Mouse (Mus musculus) MEL (cell line): ENCODE measurements around the gene Sqor. TPM values are rescaled to one million over a fixed set of nuclear protein-coding genes. Genes with fewer than 3 reads are reported as not detected.

Experiments used
- DNase-seq: peaks from one replicate; pipeline ENCODE4 v3.0.0; 2011; ENCODE audit warnings: low read depth, low spot score
- H3K27ac ChIP-seq: 2 replicates; pipeline ENCODE4 v1.5.1; 2012; ENCODE audit warnings: low read depth, mild to moderate bottlenecking, control low read depth, low read length, moderate library complexity; ENCODE audit not compliant: control insufficient read depth
- H3K27me3 ChIP-seq, 2 experiments: fragments of 150-350 bp in 1 of 2; sonication (generic) in 1 of 2; 2 replicates each; pipeline ENCODE4 v1.6.1; 2012; ENCODE audit warnings: low read length in 2 of 2, mild to moderate bottlenecking in 2 of 2, improper control_type of control experiment in 1 of 2, moderate library complexity in 1 of 2; ENCODE audit not compliant: insufficient read depth in 2 of 2, control insufficient read depth in 1 of 2
- H3K36me3 ChIP-seq, 2 experiments: 2 replicates each; pipeline ENCODE4 v1.6.1; 2012 to 2014; ENCODE audit warnings: low read length in 2 of 2, improper control_type of control experiment in 1 of 2, inconsistent platforms in 1 of 2, mild to moderate bottlenecking in 1 of 2; ENCODE audit not compliant: insufficient read depth in 2 of 2, control insufficient read depth in 1 of 2
- H3K4me1 ChIP-seq, 2 experiments: fragments of 150-350 bp in 1 of 2; sonication (generic) in 1 of 2; 2 replicates each; pipeline ENCODE4 v1.6.1; 2012; ENCODE audit warnings: low read length in 2 of 2, improper control_type of control experiment in 1 of 2, mild to moderate bottlenecking in 1 of 2; ENCODE audit not compliant: insufficient read depth in 2 of 2, control insufficient read depth in 1 of 2
- H3K4me3 ChIP-seq, 2 experiments: fragments of 150-350 bp in 1 of 2; sonication (generic) in 1 of 2; 2 replicates each; pipeline ENCODE4 v1.5.1; 2012; ENCODE audit warnings: low read depth in 2 of 2, low read length in 2 of 2, mild to moderate bottlenecking in 2 of 2, moderate library complexity in 2 of 2, control low read depth in 1 of 2, improper control_type of control experiment in 1 of 2; ENCODE audit not compliant: control insufficient read depth in 1 of 2, insufficient read depth in 1 of 2
- H3K79me2 ChIP-seq: 2 replicates; pipeline ENCODE4 v1.6.1; 2012; ENCODE audit warnings: mild to moderate bottlenecking, low read length, moderate library complexity; ENCODE audit not compliant: control insufficient read depth, poor library complexity, insufficient read depth
- H3K9ac ChIP-seq: 2 replicates; pipeline ENCODE4 v1.6.1; 2012; ENCODE audit warnings: low read depth, mild to moderate bottlenecking, control low read depth, low read length, moderate library complexity; ENCODE audit not compliant: control insufficient read depth, poor library complexity, severe bottlenecking
- H3K9me3 ChIP-seq: fragments of 150-350 bp; sonication (generic); replicated peaks from 2 replicates; pipeline ENCODE4 v1.6.1; 2012; ENCODE audit warnings: mild to moderate bottlenecking, low read length, improper control_type of control experiment, moderate library complexity; ENCODE audit not compliant: insufficient read depth
- CHD2 ChIP-seq: IDR thresholded peaks from 2 replicates; pipeline ENCODE4 v1.6.1; 2011; ENCODE audit warnings: low read length, improper control_type of control experiment
- KAT2A ChIP-seq: conservative IDR thresholded peaks from 2 replicates; pipeline ENCODE4 v1.6.1; 2012; ENCODE audit warnings: low read depth, low read length, improper control_type of control experiment, inconsistent platforms
- MAFK ChIP-seq: IDR thresholded peaks from 2 replicates; pipeline ENCODE4 v1.6.1; 2011; ENCODE audit warnings: low read depth, mild to moderate bottlenecking, low read length, improper control_type of control experiment, borderline replicate concordance
- MAX ChIP-seq: IDR thresholded peaks from 2 replicates; pipeline ENCODE4 v1.6.1; 2011; ENCODE audit warnings: low read length, improper control_type of control experiment
- MEF2A ChIP-seq: IDR thresholded peaks from 2 replicates; pipeline ENCODE4 v1.6.1; 2014; ENCODE audit warnings: low read depth, mild to moderate bottlenecking, inconsistent platforms, low read length, improper control_type of control experiment; ENCODE audit not compliant: poor library complexity, insufficient replicate concordance, severe bottlenecking; ENCODE audit errors: extremely low read depth
- MYB ChIP-seq: IDR thresholded peaks from 2 replicates; pipeline ENCODE4 v1.6.1; 2011; ENCODE audit warnings: mild to moderate bottlenecking, low read depth, low read length, improper control_type of control experiment
- NRF1 ChIP-seq: IDR thresholded peaks from 2 replicates; pipeline ENCODE4 v1.6.1; 2014; ENCODE audit warnings: low read depth, mild to moderate bottlenecking, inconsistent platforms, low read length, improper control_type of control experiment, moderate library complexity; ENCODE audit not compliant: poor library complexity, insufficient read depth, severe bottlenecking
- POLR2A ChIP-seq, 2 experiments: IDR thresholded peaks; 2 replicates each; pipeline ENCODE4 v1.6.1; 2011 to 2012; ENCODE audit warnings: low read length in 2 of 2, mild to moderate bottlenecking in 2 of 2, control low read depth in 1 of 2, improper control_type of control experiment in 1 of 2, low read depth in 1 of 2, moderate library complexity in 1 of 2; ENCODE audit not compliant: control insufficient read depth in 1 of 2, insufficient read depth in 1 of 2, poor library complexity in 1 of 2
- POLR2AphosphoS5 ChIP-seq: IDR thresholded peaks from 2 replicates; pipeline ENCODE4 v1.6.1; 2012; ENCODE audit warnings: low read depth, borderline replicate concordance, mild to moderate bottlenecking, inconsistent platforms, low read length, moderate library complexity, mixed read lengths
- TAL1 ChIP-seq: IDR thresholded peaks from 2 replicates; pipeline ENCODE4 v1.6.1; 2012; ENCODE audit warnings: mild to moderate bottlenecking, inconsistent platforms, low read length, moderate library complexity, mixed read lengths
- TCF12 ChIP-seq: IDR thresholded peaks from 2 replicates; pipeline ENCODE4 v1.6.1; 2014; ENCODE audit warnings: low read depth, mild to moderate bottlenecking, inconsistent platforms, low read length, improper control_type of control experiment, moderate library complexity
- UBTF ChIP-seq: IDR thresholded peaks from 2 replicates; pipeline ENCODE4 v1.6.1; 2012; ENCODE audit warnings: low read depth, mild to moderate bottlenecking, inconsistent platforms, low read length, improper control_type of control experiment, moderate library complexity, borderline replicate concordance; ENCODE audit not compliant: insufficient read depth
- USF1 ChIP-seq: IDR thresholded peaks from 2 replicates; pipeline ENCODE4 v1.6.1; 2014; ENCODE audit warnings: low read depth, mild to moderate bottlenecking, inconsistent platforms, low read length, improper control_type of control experiment, moderate library complexity
- USF2 ChIP-seq, 2 experiments: IDR thresholded peaks; 2 replicates each; pipeline ENCODE4 v1.6.1; 2011 to 2012; ENCODE audit warnings: improper control_type of control experiment in 2 of 2, low read length in 2 of 2, borderline replicate concordance in 1 of 2, inconsistent platforms in 1 of 2, low read depth in 1 of 2, mild to moderate bottlenecking in 1 of 2; ENCODE audit not compliant: insufficient read depth in 1 of 2
- ZC3H11A ChIP-seq: IDR thresholded peaks from 2 replicates; pipeline ENCODE4 v1.6.1; 2012; ENCODE audit warnings: low read depth, mild to moderate bottlenecking, inconsistent platforms, low read length, improper control_type of control experiment
- ZMIZ1 ChIP-seq: IDR thresholded peaks from 2 replicates; pipeline ENCODE4 v1.6.1; 2012; ENCODE audit warnings: low read depth, mild to moderate bottlenecking, inconsistent platforms, low read length, improper control_type of control experiment, moderate library complexity
- polyA plus RNA-seq, 2 experiments: library from polyadenylated mRNA; stranded (reverse) in 1 of 2; unstranded in 1 of 2; fragments of >175 nt in 1 of 2; fragments of >200 nt in 1 of 2; gene quantifications; 2 replicates each; pipeline versions ENCODE4 v1.2.1 to v1.2.4; 2012; ENCODE audit warnings: low replicate concordance in 2 of 2, low read depth in 1 of 2; ENCODE audit not compliant: insufficient read length in 2 of 2, insufficient read depth in 1 of 2, missing spikeins in 1 of 2
- total RNA-seq: library from RNA; depleted of rRNA; stranded (reverse); fragments of 300-350 nt; gene quantifications from 2 replicates; pipeline ENCODE4 v1.2.3, GENCODE M21; 2012

The Sqor gene
- total and polyA plus RNA-seq, 3 experiments = 2.2 to 3.3 TPM; not detected in 1

DNA sequence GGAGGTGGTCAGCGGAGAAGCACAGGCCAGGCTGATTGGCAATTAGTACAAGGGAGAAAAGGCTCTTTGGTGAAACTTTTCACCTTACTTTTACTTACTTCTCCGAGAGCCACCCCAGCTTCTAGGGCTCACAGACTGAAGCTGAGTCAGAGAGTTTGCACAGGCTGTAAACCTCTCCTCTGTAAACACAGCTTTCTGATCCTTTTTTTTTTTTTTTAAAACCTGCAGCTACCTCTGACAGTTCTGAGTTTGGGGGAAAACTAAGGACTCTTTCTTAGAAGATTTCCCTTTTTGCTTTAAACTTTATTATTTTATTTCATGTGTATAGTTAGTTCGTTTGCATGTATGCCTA is 733 bp downstream of the Sqor start:
- H3K4me1 ChIP-seq = 0 out of 4 replicates have a peak, but pooled peaks cover 0 to 3% of the 10 kb centered on the region in 2 experiments
- H3K27ac ChIP-seq = no peak overlapping the region
- no peaks in the 10 kb centered on the region for H3K36me3 ChIP-seq
- no peak for TF ChIP-seq POLR2AphosphoS5
- TF ChIP-seq POLR2A (IDR thresholded peaks at IDR 0.05; ENCODE audit: control insufficient read depth in 1 of 2, insufficient read depth in 1 of 2, low read depth in 1 of 2, low read length in 2 of 2, poor library complexity in 1 of 2) = no peak
- TF ChIP-seq UBTF = no peak
- no peak for TF ChIP-seq TAL1
- no peak for TF ChIP-seq ZMIZ1
- TF ChIP-seq USF1 = no peak
- TF ChIP-seq ZC3H11A = no peak
- TF ChIP-seq USF2 (IDR thresholded peaks at IDR 0.05; ENCODE audit: borderline replicate concordance in 1 of 2, insufficient read depth in 1 of 2, low read depth in 1 of 2, low read length in 2 of 2) = no peak
- no peak for TF ChIP-seq MAX
- TF ChIP-seq MYB = no peak
- no peaks in the 10 kb centered on the region; a peak in 1 of 4 replicates for H3K27me3 ChIP-seq
- peak overlapping the region; percentile 80 to 96; a peak in 3 of 4 replicates for H3K4me3 ChIP-seq
- no peak for DNase-seq
- H3K79me2 ChIP-seq = no peaks in the 10 kb centered on the region
- H3K9me3 ChIP-seq = no peaks in the 10 kb centered on the region
- peak overlapping the region; percentile 60; the same call in 1 of the 2 replicates for H3K9ac ChIP-seq

DNA sequence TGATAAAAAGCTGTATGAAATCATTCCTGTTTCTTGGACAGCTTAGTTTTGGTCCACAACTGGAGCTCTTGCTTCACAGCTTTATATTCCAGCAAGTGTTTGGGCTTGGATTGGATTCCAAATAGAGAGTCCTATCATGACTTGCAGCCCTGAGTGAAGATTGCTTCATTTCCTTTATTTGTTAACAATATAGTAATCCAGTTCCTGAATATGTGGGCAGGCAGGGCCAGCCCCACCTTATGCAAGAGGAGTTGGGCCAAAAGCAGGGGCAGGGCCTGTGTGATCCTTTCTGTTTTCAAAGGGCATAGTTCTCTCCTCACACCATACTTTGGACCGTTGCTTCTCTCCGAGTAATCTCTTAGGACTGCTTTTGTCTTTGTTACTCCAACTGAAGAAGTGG is 6.0 kb downstream of the Sqor start:
- Histone ChIP-seq H3K4me1 (no peaks in the 10 kb centered on the region), H3K36me3 (no peaks in the 10 kb centered on the region), H3K9ac (no peak overlapping the region), H3K27me3 (no peaks in the 10 kb centered on the region), H3K27ac (no peak overlapping the region), H3K79me2 (no peaks in the 10 kb centered on the region), H3K4me3 (no peak overlapping the region), H3K9me3 (no peaks in the 10 kb centered on the region)
- TF ChIP-seq TAL1 (no peak), TCF12 (no peak), POLR2A (IDR thresholded peaks at IDR 0.05; ENCODE audit: control insufficient read depth in 1 of 2, insufficient read depth in 1 of 2, low read depth in 1 of 2, low read length in 2 of 2, poor library complexity in 1 of 2) (no peak), KAT2A (no peak), ZC3H11A (no peak), CHD2 (no peak), MEF2A (no peak), NRF1 (no peak), MAFK (no peak)
- DNase-seq = no peak
